Mouse (Mus musculus) olfactory bulb, adult 2 months (tissue): ENCODE results near the gene Ttll6. TPM values are rescaled to one million over a fixed set of nuclear protein-coding genes. Genes with fewer than 3 reads are reported as not detected.

Experiments used
- H3K27ac ChIP-seq: fragments of 200-500 bp; 2 replicates; pipeline ENCODE4 v1.5.1; 2012; ENCODE audit warnings: low read depth, low read length; ENCODE audit not compliant: insufficient read depth
- H3K4me1 ChIP-seq: fragments of 200-500 bp; 2 replicates; pipeline ENCODE4 v1.6.1; 2012; ENCODE audit warnings: low read length; ENCODE audit not compliant: control insufficient read depth, insufficient read depth
- H3K4me3 ChIP-seq: fragments of 200-500 bp; 2 replicates; pipeline ENCODE4 v1.5.1; 2012; ENCODE audit warnings: mild to moderate bottlenecking, low read depth, low read length, moderate library complexity; ENCODE audit not compliant: insufficient read depth
- CTCF ChIP-seq: fragments of 200-500 bp; IDR thresholded peaks from 2 replicates; pipeline ENCODE4 v1.5.1; 2012; ENCODE audit warnings: low read depth, mild to moderate bottlenecking, low read length, moderate library complexity; ENCODE audit not compliant: insufficient read depth
- POLR2A ChIP-seq: fragments of 200-500 bp; IDR thresholded peaks from 2 replicates; pipeline ENCODE4 v1.6.1; 2012; ENCODE audit warnings: mild to moderate bottlenecking, low read depth, low read length, moderate library complexity; ENCODE audit not compliant: insufficient read depth
- WGBS: fragments of 180-500 bp; shearing (Covaris S2); methylation state at CpG from one replicate; pipeline ENCODE4 v1.1.7; 2018; 5-methylcytosine and 5-hydroxymethylcytosine counted together
- polyA plus RNA-seq: library from polyadenylated mRNA; stranded (reverse); fragments of >200 nt; gene quantifications from 2 replicates; pipeline ENCODE4 v1.2.4, GENCODE M21; 2012; ENCODE audit warnings: low replicate concordance; ENCODE audit not compliant: missing spikeins, insufficient read depth, insufficient read length

The Ttll6 gene
- polyA plus RNA-seq, 1 experiment, result not detected

DNA sequence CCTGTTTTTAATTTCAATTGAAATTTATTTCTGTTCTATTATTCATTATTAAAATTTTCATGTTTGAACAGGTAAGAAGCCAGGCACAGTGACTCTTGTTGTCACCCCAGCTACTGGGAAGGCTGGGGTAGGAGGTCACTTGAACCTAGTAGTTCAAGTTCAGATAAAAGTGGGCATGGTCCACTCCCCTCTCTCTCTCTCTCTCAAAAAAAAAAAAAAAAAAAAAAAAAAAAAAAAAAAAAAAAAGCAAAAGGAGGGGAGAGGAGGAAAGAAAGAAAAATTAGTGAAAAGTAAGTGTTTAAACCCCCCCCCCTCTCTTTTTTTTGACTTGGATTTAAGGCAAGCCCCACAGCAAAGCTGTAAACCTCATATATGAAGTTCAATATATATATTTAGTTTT lies 50.6 kb downstream of the Ttll6 start:
- Histone ChIP-seq H3K4me1 (no peaks in the 10 kb centered on the region), H3K4me3 (no peak overlapping the region), H3K27ac (no peak overlapping the region)
- TF ChIP-seq POLR2A (no peak), CTCF (no peak)

DNA sequence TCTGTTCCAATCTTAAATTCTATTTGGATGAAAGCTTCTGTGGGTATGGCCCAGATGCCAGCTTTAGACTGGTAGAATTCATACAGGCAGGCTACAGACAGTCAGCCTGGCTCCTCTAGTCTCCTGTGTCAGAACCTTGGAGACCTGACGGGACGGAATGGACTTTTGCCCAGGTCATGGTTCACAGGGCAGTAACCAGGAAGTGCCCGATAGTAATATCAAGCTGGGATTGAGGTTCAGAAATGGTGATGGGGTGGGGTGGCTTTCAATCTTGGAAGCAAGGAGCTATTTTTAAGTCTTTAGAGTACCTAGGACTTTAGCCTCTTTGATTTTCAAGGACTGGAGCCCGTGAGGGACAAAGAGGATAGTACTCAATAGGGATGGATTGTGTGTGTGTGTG lies 53.7 kb downstream of the Ttll6 start:
- TF ChIP-seq CTCF (no peak), POLR2A (no peak)

DNA sequence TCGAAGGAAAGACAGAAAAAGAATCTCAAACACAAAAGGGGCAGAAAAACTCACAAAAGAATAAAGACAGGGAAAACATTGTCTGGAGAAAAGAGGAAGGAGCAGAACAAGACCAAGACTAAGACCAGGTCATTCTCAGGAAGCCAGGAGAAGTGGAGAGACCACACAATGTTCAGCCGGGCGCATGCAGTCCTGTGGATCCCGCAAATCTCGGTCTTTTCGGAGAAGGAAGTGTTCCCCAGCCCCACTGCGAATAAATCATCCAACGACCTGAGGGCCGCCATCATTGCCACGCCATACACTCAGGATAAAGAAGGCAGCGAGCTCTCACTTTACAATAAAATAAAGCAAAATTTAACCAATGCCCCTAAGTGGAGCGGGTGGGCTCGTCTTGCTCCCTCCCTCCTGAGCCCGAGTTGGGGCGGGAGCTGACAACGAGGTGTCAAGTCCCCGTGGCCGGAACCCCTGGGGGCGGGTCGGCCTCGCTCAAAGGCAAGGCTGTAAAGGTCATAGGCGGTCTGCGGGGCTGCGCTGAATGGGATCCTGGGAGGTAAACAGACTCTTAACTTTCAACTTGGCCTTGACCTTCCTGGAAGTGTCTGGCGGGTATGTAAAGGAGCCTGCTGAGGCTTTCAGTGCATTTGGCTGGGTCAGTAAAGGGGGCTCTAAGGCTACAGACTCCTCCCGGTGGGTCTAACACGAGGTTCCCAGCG lies 56.4 kb downstream of the Ttll6 start:
- Histone ChIP-seq H3K4me1 (no peaks in the 10 kb centered on the region; the same call in 1 of the 2 replicates), H3K4me3 (no peak overlapping the region), H3K27ac (no peak overlapping the region)
- no peak for TF ChIP-seq CTCF
- no peak for TF ChIP-seq POLR2A
- WGBS, result 3% methylated on average over 28 of the region's 28 CpGs

More for the DNA sequence above, 53.7 kb downstream of the Ttll6 start:
- Histone ChIP-seq H3K4me1 (no peaks in the 10 kb centered on the region; the same call in 1 of the 2 replicates), H3K27ac (no peak overlapping the region), H3K4me3 (no peak overlapping the region)
- 15% methylated on average over 4 of the region's 4 CpGs for WGBS

DNA sequence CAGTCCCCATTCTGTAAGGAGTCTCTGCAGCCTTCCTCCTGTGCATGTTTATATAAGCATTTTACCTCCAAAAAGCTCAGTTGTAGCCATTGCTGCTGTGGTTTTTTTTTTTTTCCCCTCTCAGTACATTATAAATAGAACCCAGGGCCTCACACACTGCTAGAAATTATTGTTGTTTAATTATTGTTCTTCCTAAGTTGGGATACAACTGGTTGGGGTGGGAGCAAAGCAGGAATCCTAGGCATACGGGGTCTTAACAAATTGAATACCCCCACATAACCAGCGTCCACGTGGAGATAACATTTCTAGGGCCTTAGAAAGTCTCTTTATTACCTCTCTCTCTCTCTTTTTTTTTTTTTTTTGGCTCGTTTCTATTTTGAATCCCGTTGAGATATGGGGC lies 57.5 kb downstream of the Ttll6 start:
- no peak for TF ChIP-seq CTCF
- no peak for TF ChIP-seq POLR2A
- Histone ChIP-seq H3K4me1 (no peaks in the 10 kb centered on the region; the same call in 1 of the 2 replicates), H3K27ac (no peak overlapping the region), H3K4me3 (no peak overlapping the region)
- WGBS, result 6% methylated on average over 5 of the region's 5 CpGs

DNA sequence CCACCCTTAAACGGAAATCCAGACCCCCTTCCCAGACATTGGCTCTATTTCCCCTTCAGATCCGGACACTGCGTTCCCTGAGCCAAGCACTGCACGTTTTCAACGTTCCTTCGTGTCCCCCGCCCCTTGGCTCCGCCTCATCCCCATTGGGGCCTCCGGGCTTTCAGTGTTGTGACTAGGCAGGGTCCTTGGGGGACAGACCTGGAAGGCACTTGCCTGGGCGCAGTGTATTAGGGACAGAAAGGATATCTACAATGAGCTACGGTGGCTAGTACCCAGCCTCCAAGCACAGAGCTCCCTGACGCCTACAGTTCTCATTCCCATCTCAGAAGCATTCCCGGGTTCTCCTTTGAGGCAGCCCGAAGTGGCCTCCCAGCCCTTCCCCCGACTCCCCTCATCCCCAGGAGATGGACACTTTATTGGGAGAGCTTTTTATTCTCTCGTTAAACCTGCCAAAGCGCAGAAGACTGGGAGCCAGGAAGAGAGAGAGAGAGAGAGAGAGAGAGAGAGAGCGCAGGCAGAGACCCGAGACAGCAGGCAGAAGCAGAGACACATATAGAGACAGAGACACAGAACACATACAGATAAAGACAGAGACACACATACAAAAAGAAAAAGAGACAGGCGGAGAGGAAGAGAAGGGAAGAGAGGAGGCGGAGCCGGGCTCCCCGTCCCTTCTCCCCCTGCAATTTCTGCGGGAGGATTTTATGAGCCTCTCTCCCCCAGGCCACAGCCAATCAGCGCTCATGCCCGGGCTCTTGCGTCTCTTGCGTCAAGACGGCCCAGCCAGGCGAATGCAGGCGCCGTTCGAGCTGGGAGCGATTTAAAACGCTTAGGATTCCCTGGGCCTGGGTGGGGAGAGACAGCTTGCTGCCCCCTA lies 60.2 kb downstream of the Ttll6 start, which contains the start of gene Hoxb13:
Gene Hoxb13, plus strand, starts transcription at position 796 of the 880 bp plus-strand sequence.
- H3K4me3 ChIP-seq, result no peak within 1 kb of the TSS
- no peaks in the 10 kb centered on the region; the same call in 1 of the 2 replicates for H3K4me1 ChIP-seq
- TF ChIP-seq POLR2A, result no peak
- TF ChIP-seq CTCF, result no peak
- 1% methylated on average over 35 of the region's 35 CpGs for WGBS
- H3K27ac ChIP-seq, result no peak within 1 kb of the TSS

DNA sequence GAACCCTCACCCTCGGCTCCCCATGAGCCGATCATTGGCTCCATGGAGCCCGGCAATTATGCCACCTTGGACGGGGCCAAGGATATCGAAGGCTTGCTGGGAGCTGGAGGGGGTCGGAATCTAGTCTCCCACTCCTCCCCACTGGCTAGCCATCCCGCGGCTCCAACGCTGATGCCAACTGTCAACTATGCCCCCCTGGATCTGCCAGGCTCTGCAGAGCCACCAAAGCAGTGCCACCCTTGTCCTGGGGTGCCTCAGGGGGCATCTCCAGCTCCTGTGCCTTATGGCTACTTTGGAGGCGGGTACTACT lies 60.8 kb downstream of the Ttll6 start:
- Histone ChIP-seq H3K27ac (no peak overlapping the region), H3K4me1 (no peaks in the 10 kb centered on the region; the same call in 1 of the 2 replicates), H3K4me3 (no peak overlapping the region)
- no peak for TF ChIP-seq CTCF
- TF ChIP-seq POLR2A, result no peak
- WGBS, result 2% methylated on average over 10 of the region's 10 CpGs

DNA sequence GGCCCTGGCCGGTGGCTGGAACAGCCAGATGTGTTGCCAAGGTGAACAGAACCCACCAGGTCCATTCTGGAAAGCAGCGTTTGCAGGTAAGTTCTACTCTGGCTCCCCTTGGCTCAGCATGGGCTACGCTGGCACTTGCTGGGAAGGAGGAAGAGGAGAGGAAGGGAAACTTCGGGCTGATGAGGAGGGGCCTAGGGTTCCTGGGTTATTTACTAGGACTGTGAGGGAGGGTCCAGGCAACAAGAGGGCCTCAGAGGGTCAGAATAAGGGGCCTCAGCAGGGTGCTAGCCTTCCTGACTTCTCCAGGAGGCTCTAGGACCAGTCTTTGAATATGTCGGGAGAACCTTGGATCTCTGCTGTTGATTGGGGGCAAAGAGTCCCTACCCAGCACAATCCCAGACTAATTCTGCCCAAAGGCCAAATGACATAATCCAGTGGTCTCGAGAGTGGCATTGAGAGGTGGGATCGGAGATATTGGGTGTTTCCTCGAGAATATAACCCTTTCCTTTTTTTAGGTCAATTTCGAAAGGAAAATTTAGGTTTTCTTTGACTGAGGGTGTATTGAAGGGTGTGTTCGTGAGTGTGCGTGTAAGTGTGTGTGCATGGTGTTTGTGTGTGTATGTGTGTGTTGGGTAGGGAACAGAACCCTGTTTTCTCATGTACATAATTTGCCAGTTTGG lies 61.5 kb downstream of the Ttll6 start:
- Histone ChIP-seq H3K4me1 (no peaks in the 10 kb centered on the region), H3K27ac (no peak overlapping the region), H3K4me3 (no peak overlapping the region)
- TF ChIP-seq POLR2A, result no peak
- TF ChIP-seq CTCF, result no peak
- 10% methylated on average over 11 of the region's 11 CpGs for WGBS

DNA sequence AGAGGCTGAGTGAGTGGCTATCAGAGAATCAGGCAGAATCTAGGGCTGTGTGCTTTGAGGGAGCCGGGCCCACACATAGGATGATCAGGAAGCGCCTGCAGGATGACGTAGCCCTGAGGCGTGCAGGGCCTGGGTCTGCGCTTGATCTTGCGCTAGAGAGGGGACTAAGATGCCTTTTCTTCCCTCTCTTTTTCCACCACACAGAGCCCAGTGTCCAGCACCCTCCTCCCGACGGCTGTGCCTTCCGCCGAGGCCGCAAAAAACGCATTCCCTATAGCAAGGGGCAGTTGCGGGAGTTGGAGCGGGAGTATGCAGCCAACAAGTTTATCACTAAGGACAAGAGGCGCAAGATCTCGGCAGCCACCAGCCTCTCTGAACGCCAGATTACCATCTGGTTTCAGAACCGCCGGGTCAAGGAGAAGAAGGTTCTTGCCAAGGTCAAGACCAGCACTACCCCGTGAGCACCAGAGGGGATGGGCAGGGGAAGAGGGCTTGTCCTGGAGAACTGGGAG lies 62.2 kb downstream of the Ttll6 start:
- H3K4me1 ChIP-seq, result no peaks in the 10 kb centered on the region

DNA sequence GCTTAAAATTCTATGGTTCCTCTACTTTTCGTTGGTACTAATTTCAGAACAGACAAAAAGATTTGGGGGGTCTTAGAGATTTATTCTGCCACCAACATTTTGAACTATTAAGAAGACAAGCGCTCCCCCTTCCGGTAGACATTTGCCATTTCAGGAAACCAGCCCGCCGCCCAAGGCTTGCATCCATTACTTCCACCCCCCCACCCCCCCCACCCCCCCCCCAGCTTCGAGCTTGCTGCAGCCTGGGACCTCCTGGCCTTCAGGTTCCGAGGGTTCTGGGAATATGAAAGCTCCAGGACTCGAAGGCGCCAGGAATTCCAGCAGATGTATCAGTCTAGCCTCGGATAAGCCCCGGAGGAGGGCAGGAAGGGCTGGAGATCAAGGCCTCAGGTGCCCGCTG lies 65.1 kb downstream of the Ttll6 start:
- TF ChIP-seq POLR2A (no peak), CTCF (no peak)
- WGBS, result 3% methylated on average over 12 of the region's 12 CpGs
- no peak overlapping the region for H3K27ac ChIP-seq

More for the DNA sequence above, 62.2 kb downstream of the Ttll6 start:
- WGBS, result 6% methylated on average over 20 of the region's 20 CpGs
- TF ChIP-seq POLR2A (no peak), CTCF (no peak)
- no peak overlapping the region for H3K4me3 ChIP-seq
- no peak overlapping the region for H3K27ac ChIP-seq

More for the DNA sequence above, 65.1 kb downstream of the Ttll6 start:
- Histone ChIP-seq H3K4me3 (no peak overlapping the region), H3K4me1 (no peaks in the 10 kb centered on the region)
